18 mouse cellular contexts compared by ENCODE assay signal in genomic region chr17:13402118-13402517, GRCm38 (mm10). TPM values are rescaled to one million over a fixed set of nuclear protein-coding genes. Genes with fewer than 3 reads are reported as not detected.
"Had no signal": no experiment of that assay in that cellular context is flagged by ENCODE, and none has a peak within 500 bp of the region (broad histone marks: within the 10 kb centered on the region; RNA-seq: fewer than 3 reads in every experiment).

No protein-coding gene starts in this region.

RNA-seq across cellular contexts. Expression of gene Tcp10c, which starts 47.7 kb away (rescaled TPM):
- total RNA-seq: left cerebral cortex, postnatal 25 days; megakaryocyte, adult 5-6 weeks had no signal
- polyA plus RNA-seq: intestine, postnatal 0 days; kidney, embryonic 14.5 days; kidney, postnatal 0 days; large intestine, adult 2 months; limb, embryonic 10.5 days; limb, embryonic 13.5 days; liver, embryonic 14.5 days; lung, adult 2 months; lung, postnatal 0 days; macrophage; midbrain, embryonic 14.5 days; myocyte; neural tube, embryonic 14.5 days; small intestine, adult 2 months; spleen, adult 2 months; stomach, embryonic 16.5 days had no signal
